Mouse (Mus musculus): Measurements from ENCODE around the gene Ppp2r5c.

Gene Ppp2r5c

DNA sequence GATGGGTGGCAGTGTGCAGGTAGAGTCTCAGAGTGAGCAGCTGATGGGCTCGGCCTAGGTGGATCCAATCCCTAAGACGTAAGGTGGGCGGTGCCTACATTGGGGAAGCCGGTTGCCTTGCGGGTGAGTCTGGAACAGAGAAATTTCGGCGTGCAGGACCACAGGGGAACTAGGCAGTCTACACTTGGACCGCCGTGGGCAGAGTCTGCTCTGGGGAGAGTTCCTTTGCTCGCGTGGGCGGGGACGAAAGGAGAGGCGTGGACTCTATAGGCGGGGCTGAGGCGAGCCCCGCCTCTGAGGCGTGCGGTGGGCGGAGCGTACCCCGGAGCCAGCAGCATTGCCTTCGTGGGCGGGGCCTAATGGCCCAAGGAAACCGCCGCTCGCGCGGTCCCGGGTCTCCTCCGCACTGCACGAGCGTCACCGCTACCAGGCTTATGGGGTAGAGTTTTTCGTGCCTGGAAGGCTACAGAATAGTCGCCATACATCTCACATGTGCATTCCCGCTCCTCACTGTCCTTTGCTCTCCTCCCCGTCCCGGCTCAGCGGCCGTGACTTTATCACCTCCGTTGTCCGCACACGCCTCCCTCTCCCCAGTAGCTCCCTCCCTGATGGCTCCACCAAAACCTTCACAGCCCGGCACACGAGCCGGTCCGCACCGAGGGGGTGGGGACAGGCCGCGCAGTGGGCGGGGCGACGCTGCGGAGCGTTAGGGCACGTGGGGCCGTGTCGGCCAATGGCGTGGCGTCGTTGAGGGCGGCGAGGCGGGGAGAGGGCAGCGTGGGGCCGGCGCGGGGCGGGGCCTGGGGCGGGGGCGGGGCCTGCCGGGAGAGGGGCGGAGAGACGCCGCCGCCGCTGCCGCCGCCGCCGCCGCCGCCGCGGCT, at the start of gene Ppp2r5c:
TSS of gene Ppp2r5c (plus strand) at position 831 of the 881 bp plus-strand sequence.
- peak; percentile 95 for DNase-seq (ENCODE audit: low read depth, low spot score)

DNA sequence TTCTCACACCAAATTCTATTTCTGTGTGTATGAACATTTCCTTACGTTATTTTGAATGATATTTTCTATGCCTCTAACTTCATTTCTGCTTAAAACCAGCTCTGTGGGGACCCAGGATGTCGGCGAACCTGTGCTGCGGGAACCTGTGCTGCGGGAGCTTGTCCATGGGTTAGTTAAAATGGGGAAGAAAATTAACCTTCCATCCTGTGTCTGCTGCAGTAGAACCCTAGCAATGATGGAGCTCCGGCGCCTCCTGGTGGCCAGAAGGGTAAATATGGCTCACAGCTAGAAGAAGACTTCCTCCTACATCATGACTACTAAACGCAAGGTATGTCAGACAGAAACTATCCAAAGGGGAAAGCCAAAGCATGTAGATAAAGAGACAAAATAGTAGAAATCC, 48.6 kb upstream of the Ppp2r5c start:
- DNase-seq (ENCODE audit: low read depth, low spot score): peak; percentile 69

DNA sequence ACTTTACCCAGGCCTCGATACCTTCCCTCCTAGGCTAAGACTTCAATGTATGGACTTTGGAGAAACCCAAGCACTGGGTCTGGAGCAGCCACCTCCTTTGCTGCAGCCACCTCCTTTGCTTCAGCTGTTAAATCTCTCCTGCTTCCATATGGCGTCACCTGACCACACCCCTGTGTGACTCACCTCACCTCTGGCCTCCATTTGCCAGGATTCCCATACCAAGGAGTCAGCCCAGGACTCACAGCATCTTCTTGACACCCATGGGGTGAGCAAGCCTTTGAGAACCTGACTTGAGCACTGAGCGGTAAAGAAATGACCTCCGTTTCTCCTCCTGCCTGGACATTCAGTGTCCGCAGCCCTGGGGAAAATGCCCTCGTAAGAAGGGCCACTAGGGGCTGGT, 47.8 kb upstream of the Ppp2r5c start:
- DNase-seq (ENCODE audit: low read depth, low spot score): no peak

DNA sequence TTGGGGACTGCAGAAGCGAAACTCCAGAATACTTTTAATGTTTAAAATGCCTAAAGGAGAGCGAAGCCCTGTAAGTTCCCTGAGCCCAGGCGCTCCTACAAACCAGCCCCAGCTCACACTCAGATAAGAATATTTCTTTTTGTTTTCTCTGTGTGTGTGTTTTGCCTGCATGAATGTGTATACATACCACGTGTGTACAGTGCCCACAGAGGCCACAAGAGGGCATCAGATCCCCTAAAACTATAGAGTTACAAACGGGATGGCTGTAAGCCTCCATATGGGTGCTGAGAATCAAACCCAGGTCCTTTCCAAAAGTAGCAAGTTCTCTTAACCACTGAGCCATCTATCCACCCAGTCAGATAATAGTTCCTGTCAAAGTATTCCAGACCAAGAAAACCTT, 46.0 kb upstream of the Ppp2r5c start:
- no peak for DNase-seq (ENCODE audit: low read depth, low spot score)

DNA sequence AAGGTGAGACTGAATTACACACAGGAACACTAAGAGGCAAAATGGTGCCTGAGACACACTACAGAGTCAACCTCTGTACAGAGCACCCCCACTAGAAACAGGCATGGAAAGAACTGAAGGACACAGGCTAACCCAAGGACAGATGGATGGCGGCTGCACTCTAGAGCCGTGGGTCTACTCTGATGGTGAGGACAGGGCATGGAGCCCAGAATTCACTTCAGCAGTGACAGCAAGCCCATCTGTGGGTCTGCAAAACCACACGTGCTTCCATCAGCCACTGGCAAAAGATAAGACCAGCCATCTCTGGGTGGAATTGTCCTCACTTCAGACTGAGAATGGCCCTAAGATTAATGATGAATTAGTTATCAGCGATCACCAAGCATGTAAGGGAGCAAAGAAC, 45.0 kb upstream of the Ppp2r5c start:
- DNase-seq (ENCODE audit: low read depth, low spot score): no peak

DNA sequence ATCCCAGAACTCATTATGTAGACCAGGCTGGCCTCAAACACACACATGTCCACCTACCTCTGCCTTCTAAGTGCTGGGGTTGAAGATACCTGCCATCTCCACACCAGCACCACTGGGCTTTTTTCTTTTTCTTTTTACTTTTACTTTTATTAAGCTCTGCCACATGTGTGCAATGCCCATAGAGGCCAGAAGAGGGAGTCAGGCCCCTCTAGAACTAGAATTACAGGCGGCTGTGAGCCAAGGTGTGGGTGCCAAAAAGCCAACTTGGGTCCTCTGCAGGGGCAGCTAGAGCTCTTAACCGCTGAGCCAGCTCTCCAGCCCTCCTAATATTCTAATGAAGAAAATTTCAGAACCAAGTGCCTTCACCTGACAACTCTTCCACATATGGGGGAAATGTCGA, 30.7 kb upstream of the Ppp2r5c start:
- DNase-seq (ENCODE audit: low read depth, low spot score): peak; percentile 46

DNA sequence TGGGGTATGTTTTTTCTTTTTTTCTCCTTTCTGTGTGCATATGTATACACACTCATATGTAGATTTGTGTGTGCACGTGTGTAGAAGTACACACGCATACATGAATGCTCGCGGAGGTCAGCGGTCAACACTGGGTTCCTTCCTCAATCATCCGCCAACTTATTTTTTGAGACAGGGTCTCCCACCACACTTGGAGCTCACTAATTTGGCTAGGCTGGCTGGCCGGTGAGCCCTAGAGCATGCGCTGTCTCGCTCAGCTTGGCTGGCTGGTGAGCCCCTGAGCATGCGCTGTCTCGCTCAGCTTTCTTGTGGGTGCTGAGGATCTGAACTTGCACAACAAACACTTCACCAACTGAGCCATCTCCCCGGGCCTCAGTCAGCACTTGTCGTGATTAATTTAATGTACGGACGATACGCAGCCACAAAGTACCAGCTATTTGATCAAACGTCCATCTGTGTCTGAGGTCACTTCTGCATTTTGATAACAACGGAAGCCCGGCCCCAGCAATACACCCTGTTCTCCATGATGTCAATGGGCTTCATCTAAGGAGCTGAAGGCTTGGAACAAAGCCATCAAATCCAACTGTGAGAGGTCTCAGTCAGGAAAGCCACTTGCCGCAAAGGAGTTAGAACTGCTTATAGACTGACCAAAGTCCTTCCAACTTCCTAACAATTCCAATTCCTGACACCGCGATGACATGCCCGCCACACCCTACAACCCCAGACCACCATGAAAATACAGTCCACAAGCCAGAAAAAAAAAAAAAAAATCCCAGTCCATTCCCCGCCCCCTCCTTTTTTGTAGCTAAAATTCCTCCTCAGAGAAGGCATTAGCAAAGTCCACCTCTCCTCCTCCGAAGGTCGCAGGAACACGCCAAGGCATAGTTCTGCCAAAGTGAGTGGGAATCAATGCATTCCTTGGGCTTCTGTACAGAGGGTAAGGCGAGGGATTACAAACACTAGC, 29.6 kb upstream of the Ppp2r5c start:
- DNase-seq (ENCODE audit: low read depth, low spot score): no peak

DNA sequence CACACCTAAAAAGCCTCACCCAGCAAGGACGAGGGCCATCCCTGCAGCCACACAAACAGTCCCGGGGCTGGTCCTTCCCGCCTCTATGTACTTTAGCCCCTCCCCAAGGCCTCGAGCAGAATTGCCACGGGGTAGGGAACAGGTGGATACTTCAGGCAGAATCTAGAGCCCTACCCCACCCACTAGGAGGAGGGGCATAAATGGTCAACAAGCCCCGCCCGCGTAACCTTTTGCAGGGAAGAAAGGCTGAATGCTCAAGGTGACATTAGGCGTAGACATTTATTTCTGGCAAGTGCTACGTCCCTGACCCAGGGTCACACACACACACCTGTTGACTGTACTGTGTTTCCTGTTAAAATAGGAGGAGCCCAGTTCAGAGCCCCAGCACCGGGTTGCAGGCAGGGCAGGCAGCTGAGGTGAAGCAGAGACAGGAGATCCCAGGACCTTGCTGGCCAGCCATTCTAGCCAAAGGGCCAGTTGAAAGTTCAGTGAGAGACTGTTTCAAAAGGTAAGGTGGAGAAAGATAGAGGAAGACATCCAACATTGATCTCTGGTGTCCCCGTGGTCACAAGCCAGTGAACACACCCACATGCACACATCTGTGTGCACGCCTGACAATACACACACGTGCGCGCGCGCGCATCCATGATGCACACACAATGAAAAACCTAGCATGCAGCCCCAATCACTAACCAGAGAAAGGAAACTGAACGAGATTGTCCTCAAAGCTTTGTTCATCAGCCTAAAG, 28.8 kb upstream of the Ppp2r5c start:
- no peak for DNase-seq (ENCODE audit: low read depth, low spot score)

DNA sequence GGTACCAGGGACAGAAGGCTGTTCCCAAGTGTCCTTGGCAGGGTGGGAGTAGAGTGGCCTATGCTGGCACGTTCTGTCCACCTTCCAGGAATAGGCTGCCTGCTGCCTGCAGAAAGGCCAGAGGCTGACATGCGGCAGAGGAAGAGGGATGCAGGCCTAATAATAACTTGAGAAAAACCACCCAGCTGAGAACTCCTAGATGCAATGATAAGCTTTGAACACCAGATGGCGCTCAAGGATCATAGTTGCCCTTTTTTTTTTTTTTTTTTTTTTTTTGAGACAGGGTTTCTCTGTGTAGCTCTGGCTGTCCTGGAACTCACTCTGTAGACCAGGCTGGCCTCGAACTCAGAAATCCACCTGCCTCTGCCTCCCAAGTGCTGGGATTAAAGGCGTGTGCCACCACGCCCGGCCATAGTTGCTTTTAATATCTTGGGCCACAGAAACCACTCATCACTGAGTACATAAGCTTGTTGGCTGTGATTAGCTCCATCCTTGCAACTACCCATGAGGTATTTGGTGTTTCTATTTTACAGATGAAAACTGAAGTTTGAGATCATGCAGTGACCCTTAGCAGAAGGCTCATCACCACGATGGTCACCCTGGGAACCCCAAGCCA, 28.1 kb upstream of the Ppp2r5c start:
- peak; percentile 62 for DNase-seq (ENCODE audit: low read depth, low spot score)

DNA sequence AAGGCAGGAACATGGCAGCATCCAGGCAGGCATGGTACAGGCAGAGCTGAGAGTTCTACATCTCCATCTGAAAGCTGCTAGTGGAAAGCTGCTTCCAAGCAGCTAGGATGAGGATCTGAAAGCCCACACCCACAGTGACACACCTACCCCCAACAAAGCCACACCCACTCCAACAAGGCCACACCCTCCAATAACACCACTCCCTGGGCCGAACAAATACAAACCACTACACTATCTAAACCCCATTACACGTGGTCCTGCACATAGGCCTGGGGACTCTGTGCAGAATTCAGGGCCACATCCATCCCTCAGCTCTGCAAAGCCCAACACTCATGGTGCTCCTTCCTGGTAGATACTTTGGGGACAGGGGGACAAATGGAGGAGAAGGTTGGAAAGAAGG, 27.0 kb upstream of the Ppp2r5c start:
- DNase-seq (ENCODE audit: low read depth, low spot score): no peak

DNA sequence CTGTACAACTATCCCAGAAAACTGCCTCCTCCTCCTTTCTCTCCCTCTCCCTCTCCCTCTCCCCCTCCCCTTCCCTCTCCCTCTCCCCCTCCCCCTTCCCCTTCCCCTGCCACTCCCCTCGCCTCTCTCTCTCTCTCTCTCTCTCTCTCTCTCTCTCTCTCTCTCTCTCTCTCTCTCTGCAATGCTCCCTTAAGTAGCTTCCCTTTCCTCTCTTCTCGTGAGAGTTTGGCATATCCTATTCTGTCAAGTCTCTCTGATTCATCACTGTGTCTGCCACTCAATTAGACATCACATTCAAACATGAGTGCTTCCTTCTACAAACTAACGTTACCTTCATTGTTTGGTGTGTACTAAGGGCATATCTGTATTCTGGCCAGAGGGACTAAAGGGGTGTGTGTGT, 25.6 kb upstream of the Ppp2r5c start:
- DNase-seq (ENCODE audit: low read depth, low spot score): no peak

DNA sequence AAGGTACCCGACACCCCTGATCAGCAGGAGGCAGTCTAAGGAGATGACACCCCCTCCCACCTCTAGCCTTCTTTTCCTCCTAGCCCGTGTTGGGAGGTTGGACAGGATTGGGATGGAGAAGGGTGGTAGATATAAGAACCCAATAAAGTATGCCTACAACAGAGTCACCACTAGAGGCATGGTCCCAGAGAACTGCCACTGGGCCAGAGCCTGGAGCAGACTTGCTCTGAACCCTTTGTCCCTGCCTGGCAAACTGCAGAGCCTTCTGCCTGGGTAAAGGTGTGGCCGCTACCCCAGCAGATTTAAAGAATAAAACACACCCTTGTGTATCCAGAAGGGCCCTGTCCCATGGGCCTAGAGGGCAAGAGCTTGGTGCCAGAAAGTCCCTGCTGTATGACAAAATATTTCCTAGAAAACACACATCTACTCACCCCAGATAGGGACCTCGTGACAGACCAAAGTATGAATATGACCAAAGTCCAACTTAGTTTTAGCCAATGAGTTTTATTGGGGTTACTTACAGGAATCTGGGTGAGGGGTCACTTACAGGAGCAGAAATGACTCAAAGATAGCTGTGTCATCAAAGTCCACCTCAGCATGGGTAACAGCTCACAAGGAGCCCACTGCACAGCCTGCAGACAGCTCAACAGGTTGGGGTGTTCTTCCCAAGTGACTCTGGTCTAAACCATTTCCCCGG, 22.8 kb upstream of the Ppp2r5c start:
- DNase-seq (ENCODE audit: low read depth, low spot score): no peak

DNA sequence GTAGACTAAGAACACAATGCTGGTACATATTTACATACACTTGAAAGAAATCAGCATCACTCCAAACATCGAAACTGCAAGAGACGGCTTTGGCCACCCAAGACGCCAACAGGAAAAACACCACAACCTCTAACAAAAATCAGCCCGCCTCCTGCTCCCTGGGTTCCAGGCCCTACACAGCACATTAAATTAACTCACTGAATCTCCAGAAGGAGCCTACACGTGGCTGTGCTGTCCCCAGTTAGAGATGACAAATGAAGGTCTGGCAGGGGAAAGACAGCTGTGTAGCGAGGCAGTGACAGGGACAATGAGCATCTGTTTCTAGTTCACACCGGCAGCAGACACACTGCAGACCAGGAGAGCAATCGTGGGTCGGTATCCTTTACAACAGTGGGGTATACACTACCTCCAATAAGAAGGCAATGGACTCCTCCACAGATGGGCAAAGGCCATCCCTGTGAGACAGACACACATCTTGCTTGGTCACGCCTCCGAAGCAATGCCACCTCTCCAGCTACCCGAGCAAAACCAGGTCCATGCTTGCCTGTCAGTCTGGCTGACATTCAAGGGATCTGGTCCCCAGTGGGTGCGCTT, 20.4 kb upstream of the Ppp2r5c start:
- DNase-seq (ENCODE audit: low read depth, low spot score): no peak

DNA sequence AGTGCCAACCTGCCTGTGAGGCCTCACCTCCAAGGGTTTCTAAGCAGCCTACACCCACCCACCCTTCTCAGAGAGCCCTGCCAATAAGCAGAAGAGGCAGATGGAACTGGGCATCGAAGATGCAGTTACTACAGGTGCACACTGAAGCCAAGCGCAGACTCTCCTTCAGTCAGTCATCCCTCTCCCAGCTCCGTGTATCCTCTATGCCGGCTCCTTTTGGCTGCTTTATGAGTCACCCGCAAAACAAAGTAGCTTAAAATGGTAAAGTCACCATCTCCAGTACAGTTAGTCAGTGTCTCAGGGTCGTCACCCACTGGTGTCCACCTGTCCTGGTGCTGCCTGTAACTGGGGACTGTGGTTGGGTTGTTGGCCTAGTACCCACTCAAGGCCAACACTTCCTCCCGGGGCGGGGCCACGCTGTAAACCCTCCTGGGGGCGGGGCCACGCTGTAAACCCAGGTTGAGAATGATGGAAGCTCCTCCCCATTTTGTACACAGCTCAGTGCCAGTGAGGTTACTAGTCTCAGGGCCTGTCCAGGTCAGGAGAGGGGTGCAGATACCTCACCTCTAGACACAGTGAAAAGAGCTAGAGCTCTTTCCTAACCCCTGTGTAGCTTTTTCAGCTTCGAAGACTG, 17.5 kb upstream of the Ppp2r5c start:
- DNase-seq (ENCODE audit: low read depth, low spot score): no peak

DNA sequence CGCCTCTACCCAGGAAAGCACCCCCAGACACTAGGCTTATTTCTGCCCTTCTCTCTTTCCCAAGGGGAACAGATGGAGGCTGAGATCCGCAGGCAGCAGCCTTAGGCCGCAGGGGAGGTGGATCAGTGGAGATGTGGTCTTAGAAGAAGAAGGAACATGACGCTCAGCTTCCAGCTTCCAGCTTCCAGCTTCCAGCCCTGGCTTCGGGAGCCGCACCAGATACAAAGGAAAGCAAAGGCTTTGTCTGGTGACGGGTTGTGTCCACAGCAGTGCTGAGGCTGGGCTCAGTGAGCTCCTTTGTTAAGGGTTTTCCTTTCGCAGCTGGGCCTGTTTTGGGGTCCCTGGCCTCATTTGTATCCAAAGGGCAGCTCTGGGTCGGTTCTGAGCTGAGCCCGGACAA, 16.9 kb upstream of the Ppp2r5c start:
- no peak for DNase-seq (ENCODE audit: low read depth, low spot score)

DNA sequence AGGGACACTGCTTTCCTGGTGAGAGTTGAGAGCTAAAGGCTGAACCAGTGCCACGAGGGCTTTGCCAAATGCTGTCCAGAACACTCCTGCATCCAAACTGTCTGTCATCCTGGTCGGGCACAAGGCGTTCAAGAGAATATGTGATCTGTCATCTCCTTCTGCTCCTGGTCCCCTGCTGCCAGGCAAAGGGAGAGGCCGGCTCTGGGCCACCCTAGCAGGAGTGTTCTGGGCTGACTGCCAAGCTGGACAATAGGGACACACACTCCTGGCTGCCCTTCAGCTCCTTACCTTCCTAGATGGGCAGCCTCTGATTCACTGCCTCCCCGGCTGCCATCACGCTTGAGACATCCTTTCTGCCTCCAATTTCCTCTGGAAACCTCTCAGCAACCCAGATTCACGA, 15.1 kb upstream of the Ppp2r5c start:
- no peak for DNase-seq (ENCODE audit: low read depth, low spot score)

DNA sequence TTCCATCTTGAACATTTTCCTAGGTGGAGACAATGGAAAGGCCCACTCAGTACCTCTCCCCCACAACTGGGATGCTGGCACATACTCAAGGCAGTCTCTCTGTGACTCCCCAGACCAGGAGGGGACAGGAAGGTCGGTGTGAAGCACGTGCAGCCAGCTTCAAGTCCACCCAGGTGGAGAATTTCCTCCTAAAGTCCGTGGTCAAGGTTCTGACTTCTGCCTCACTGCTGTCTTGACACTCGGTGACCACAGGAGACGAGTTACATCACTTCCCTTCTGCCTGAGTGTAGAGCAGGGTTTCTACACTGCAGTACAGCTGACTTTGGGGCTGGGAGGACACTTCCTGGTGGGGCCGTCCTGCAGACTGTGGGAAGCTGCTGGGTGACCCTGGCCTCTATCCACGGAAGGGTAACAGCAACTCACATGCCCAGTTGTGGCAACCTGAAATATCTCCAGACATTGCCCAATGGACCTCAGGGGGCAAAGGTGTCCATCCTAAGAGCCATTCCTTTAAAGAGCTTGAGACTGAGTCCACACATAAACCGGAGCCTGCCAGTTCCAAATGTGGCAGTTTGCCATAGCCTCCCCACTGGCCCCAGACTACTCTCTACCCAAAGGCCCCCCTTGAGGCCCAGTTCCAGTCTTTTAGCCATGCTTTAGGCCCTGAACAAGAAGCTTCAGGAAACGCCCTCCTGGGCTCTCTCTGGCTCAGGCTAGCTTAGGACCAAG, 10.1 kb upstream of the Ppp2r5c start:
- DNase-seq (ENCODE audit: low read depth, low spot score): no peak

DNA sequence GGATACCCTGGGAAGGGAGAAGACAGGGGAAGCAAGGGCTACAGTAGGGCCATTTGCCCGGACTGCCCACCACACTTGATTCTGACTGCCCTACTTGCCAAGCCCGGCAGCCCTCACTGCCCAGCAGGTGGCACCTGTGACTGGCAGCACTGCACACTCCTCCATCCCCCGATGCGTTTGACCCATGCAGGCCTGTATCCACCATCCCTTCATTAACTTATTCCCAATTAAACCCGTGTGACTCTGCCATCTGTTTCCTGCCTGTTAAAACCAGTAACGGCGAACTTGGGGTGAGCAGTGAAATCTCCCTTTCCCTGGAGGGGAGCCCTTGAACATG, 9.6 kb upstream of the Ppp2r5c start:
- DNase-seq (ENCODE audit: low read depth, low spot score): no peak

DNA sequence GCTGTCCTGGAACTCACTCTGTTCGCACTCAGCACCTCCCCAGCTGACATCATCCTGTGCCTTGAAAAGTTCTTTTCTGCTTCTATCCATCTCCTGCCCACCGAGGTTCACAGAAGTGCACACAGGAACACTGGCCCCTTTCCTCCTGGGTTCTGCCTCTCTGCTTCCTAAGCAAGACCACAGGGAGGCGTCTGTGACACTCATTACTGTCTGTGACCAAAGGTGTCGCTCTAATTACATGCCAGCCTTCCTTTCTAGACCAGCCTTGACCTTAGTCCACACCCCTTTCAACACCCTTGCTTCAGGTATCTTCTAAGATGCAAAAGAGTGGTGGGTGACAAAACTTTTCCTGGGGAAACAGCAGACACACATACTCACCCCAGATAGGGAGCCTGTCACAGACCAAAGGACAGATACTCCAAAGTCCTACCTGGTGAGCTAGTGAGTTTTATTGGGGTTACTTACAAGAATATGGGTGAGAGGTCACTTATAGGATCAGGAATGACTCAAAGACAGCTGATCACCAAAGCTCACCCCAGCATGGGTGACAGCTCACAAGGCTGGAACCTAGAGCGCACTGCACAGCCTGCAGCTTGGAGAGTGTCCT, 8.4 kb upstream of the Ppp2r5c start:
- DNase-seq (ENCODE audit: low read depth, low spot score): peak; percentile 44
